Mouse (Mus musculus) hindbrain, embryonic 10.5 days (tissue): Measurements from ENCODE around the gene Nalcn. TPM values are rescaled to one million over a fixed set of nuclear protein-coding genes. Genes with fewer than 3 reads are reported as not detected.

Experiments
- DNase-seq: peaks from one replicate; pipeline ENCODE4 v3.0.0-alpha.2; 2017; ENCODE audit warnings: low spot score
- H3K27ac ChIP-seq: fragments of 300-500 bp; sonication (generic); 2 replicates; pipeline ENCODE4 v1.5.1; 2016; ENCODE audit warnings: mild to moderate bottlenecking, moderate library complexity
- H3K27me3 ChIP-seq: fragments of 300-500 bp; sonication (generic); 2 replicates; pipeline ENCODE4 v1.6.1; 2016; ENCODE audit warnings: mild to moderate bottlenecking; ENCODE audit not compliant: poor library complexity, insufficient read depth, severe bottlenecking
- H3K36me3 ChIP-seq: fragments of 300-500 bp; sonication (generic); 2 replicates; pipeline ENCODE4 v1.6.1; 2016; ENCODE audit warnings: mild to moderate bottlenecking, moderate library complexity
- H3K4me1 ChIP-seq: fragments of 300-500 bp; sonication (generic); replicated peaks from 2 replicates; pipeline ENCODE4 v1.6.1; 2016; ENCODE audit warnings: mild to moderate bottlenecking
- H3K4me3 ChIP-seq: fragments of 300-500 bp; sonication (generic); 2 replicates; pipeline ENCODE4 v1.5.1; 2016; ENCODE audit warnings: mild to moderate bottlenecking, moderate library complexity
- H3K9me3 ChIP-seq: fragments of 300-500 bp; sonication (generic); 2 replicates; pipeline ENCODE4 v1.6.1; 2016; ENCODE audit warnings: mild to moderate bottlenecking, moderate library complexity
- WGBS: fragments of 180-500 bp; shearing (Covaris S2); methylation state at CpG from one replicate; pipeline ENCODE4 v1.1.7; 2016; 5-methylcytosine and 5-hydroxymethylcytosine counted together
- polyA plus RNA-seq: library from polyadenylated mRNA; unstranded; fragments of >200 nt; fragmentation: Nextera tagmentation; extraction: Ambion mirVana; gene quantifications from 2 replicates; pipeline ENCODE4 v1.2.1, GENCODE M21; 2016

Gene Nalcn
- polyA plus RNA-seq, 1 experiment from 2014 or later, result 1.4 TPM

DNA sequence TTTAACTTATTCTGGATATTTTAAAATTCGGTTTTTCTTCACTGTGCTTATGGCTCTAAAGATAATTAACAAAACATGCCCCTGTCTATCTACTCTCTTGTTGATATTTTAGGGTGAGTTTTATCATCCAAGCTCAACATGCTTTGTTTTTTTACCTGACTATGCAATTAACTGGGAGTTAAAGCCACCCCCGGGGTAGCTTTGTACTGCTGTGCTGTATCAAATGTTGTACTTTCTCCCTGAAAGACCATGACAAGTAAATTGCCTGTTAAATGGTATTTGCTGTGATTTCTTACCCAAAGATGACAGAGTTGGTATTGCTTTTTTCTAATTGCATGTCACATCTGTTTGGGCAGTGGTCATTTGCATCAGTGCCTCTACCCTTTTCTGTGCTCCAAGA, 60.3 kb downstream of the Nalcn start:
- no peak for DNase-seq
- no peaks in the 10 kb centered on the region for H3K36me3 ChIP-seq
- H3K27me3 ChIP-seq, result no peaks in the 10 kb centered on the region
- H3K27ac ChIP-seq, result no peak overlapping the region
- H3K4me1 ChIP-seq, result no peaks in the 10 kb centered on the region
- H3K4me3 ChIP-seq, result no peak overlapping the region
- no peaks in the 10 kb centered on the region for H3K9me3 ChIP-seq
- WGBS, result 85% methylated on average over 2 of the region's 2 CpGs

DNA sequence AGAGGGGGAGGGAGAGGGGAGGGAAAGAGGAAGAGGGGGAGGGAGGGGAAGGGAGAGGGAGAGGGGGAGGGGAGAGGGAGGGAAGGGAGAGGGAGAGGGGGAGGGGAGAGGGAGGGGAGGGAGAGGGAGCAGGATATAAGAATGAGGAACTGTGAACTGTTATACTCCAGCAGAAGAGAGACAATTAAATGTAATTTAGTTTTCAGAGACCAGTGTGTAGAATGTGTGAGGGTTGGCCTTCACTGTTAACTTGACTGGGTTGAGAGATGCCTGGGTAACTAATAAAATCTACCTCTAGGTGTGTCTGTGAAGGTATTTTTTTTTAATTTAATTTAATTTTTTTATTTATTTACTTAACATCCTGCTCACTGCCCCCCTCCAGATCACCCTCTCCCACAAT, 71.4 kb downstream of the Nalcn start:
- no peaks in the 10 kb centered on the region for H3K36me3 ChIP-seq
- H3K4me3 ChIP-seq, result no peak overlapping the region

GRCm38 (mm10) chr14:123554936-123555335, 72.0 kb downstream of the Nalcn start:
- H3K4me1 ChIP-seq, result peaks cover 5% of the 10 kb centered on the region; the same call in 1 of the 2 replicates
- no peak overlapping the region for H3K4me3 ChIP-seq
- WGBS, result 70% methylated on average over 4 of the region's 4 CpGs
- H3K27me3 ChIP-seq, result no peaks in the 10 kb centered on the region
- H3K9me3 ChIP-seq, result no peaks in the 10 kb centered on the region
- DNase-seq, result no peak
- no peak overlapping the region for H3K27ac ChIP-seq
- no peaks in the 10 kb centered on the region for H3K36me3 ChIP-seq

More for the DNA sequence above, 71.4 kb downstream of the Nalcn start:
- no peak overlapping the region for H3K27ac ChIP-seq
- DNase-seq, result no peak
- no peaks in the 10 kb centered on the region for H3K9me3 ChIP-seq
- H3K4me1 ChIP-seq, result peaks cover 5% of the 10 kb centered on the region; the same call in 1 of the 2 replicates
- H3K27me3 ChIP-seq, result no peaks in the 10 kb centered on the region

GRCm38 (mm10) chr14:123542362-123542761, 84.6 kb downstream of the Nalcn start:
- no peak for DNase-seq
- no peaks in the 10 kb centered on the region for H3K4me1 ChIP-seq
- H3K36me3 ChIP-seq, result no peaks in the 10 kb centered on the region
- H3K27ac ChIP-seq, result no peak overlapping the region
- H3K27me3 ChIP-seq, result no peaks in the 10 kb centered on the region
- H3K4me3 ChIP-seq, result no peak overlapping the region
- H3K9me3 ChIP-seq, result no peaks in the 10 kb centered on the region

- no peak overlapping the region for H3K27ac ChIP-seq
- H3K9me3 ChIP-seq, result no peaks in the 10 kb centered on the region
- no peak overlapping the region for H3K4me3 ChIP-seq
- peaks cover 7% of the 10 kb centered on the region; the same call in 1 of the 2 replicates for H3K4me1 ChIP-seq
- H3K36me3 ChIP-seq, result no peaks in the 10 kb centered on the region
- H3K27me3 ChIP-seq, result no peaks in the 10 kb centered on the region
- DNase-seq, result no peak
- WGBS, result 85% methylated on average over 2 of the region's 2 CpGs
Measured at GRCm38 (mm10) chr14:123535636-123536035, 91.3 kb downstream of the Nalcn start.

DNA sequence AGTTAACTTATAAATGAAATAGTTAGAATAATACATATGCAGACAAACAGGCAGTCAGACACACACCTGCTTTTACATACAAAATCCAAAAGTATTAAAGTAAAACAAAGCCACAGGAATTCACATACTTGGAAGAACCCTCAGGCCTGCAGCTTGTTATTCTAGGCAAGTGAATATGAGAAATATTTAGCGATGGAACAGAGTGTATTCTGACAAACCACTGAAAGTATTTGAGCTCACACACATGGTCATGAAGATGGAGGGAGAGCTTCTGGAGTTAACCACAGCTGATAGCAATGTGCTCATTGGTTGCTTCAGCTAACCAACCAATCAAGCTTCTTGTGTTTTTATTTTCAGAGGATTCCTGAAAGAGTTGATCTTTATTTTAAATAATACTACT, 93.9 kb downstream of the Nalcn start:
- no peak overlapping the region for H3K4me3 ChIP-seq
- no peak overlapping the region for H3K27ac ChIP-seq
- no peaks in the 10 kb centered on the region for H3K36me3 ChIP-seq
- DNase-seq, result no peak
- H3K27me3 ChIP-seq, result no peaks in the 10 kb centered on the region
- no peaks in the 10 kb centered on the region for H3K9me3 ChIP-seq
- H3K4me1 ChIP-seq, result peaks cover 7% of the 10 kb centered on the region; the same call in 1 of the 2 replicates
- WGBS, result 84% methylated on average over 1 of the region's 1 CpGs

GRCm38 (mm10) chr14:123531271-123531670, 95.7 kb downstream of the Nalcn start:
- Histone ChIP-seq H3K9me3 (no peaks in the 10 kb centered on the region), H3K36me3 (no peaks in the 10 kb centered on the region), H3K4me3 (no peak overlapping the region), H3K27me3 (no peaks in the 10 kb centered on the region), H3K27ac (no peak overlapping the region), H3K4me1 (peaks cover 7% of the 10 kb centered on the region; the same call in 1 of the 2 replicates)
- 17% methylated on average over 1 of the region's 1 CpGs for WGBS
- DNase-seq, result no peak

DNA sequence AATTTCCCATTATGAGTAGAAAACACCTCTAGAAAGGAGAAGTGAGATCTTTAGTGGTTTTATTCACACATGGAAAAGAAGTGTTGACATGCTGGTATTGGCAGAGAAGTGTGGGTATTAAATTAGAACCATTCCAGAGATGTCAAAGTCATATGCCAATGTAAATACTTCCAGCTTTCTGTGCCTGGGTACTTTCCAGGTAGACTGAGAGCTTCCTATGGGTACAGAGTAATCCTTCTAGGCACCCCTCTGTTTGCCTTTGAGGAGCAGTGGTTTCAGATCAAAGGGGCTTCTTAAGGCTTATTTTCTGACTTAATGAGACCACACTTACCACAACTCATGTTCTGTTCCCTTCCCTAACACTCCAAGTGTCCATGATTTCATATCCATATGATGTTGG, 97.8 kb downstream of the Nalcn start:
- Histone ChIP-seq H3K9me3 (no peaks in the 10 kb centered on the region), H3K27ac (no peak overlapping the region)
- DNase-seq, result no peak

DNA sequence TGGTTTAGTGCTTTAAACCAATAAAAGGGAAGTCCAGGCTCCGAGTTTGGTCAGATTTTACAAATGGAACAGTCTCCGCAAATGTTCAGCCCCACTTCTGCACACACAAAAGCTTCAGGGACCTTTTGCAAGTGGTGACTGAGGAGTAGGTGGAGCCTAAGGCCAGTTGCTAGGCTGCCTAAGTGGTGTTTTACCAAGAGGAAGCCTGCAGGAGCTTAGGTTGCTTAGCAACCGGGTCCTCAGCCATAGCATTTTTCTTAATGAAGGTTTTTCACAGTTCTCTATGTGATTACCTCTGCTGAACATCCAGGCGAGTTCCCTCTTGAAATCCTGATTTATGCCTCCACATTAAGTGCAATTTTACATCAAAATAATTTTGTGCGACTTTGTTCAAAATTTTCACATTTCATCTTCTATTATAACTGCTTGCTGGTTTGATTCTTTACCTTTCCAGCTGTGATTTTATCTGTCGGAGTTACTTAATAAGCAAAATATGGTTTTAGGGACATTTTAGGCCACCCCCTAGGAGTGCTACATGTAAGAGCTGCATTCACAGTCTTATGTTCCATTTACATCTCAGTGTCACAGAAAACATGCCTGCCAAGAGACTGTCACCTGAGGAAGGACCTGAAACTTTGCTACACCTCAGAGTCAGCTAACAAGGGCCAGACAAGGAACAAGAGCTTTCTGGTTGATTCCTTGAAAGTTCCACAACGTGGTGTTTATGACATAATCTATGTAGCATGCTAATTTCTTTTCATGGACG, 113.4 kb downstream of the Nalcn start:
- peak overlapping the region; percentile 67 for H3K27ac ChIP-seq
- no peak overlapping the region for H3K4me3 ChIP-seq
- no peaks in the 10 kb centered on the region for H3K9me3 ChIP-seq
- no peaks in the 10 kb centered on the region for H3K36me3 ChIP-seq
- peaks cover 22% of the 10 kb centered on the region for H3K4me1 ChIP-seq
- no peaks in the 10 kb centered on the region for H3K27me3 ChIP-seq
- WGBS, result 29% methylated on average over 8 of the region's 8 CpGs
- peak; percentile 73 for DNase-seq

More for the DNA sequence above, 97.8 kb downstream of the Nalcn start:
- H3K27me3 ChIP-seq, result no peaks in the 10 kb centered on the region
- no peak overlapping the region for H3K4me3 ChIP-seq
- peaks cover 7% of the 10 kb centered on the region; the same call in 1 of the 2 replicates for H3K4me1 ChIP-seq
- H3K36me3 ChIP-seq, result no peaks in the 10 kb centered on the region

DNA sequence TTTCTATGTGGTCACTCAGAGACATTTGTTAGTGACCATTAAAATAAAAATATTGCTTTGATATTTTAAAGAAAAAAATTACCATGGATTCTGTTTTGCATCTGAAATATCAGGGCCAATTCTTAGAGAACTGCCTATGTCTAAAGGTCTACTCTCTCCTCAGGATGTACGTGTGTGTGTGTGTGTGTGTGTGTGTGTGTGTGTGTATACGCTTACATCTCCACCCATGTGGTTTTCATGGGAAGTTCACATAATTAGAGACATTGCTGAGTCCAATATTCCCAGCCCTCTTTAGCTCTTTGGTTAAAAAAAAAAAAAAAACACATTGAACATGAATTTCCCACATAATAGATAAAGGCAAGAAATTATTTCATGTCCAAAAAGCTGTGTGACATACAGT, 114.0 kb downstream of the Nalcn start:
- Histone ChIP-seq H3K27me3 (no peaks in the 10 kb centered on the region), H3K4me1 (peaks cover 22% of the 10 kb centered on the region), H3K36me3 (no peaks in the 10 kb centered on the region), H3K27ac (peak overlapping the region; percentile 67), H3K9me3 (no peaks in the 10 kb centered on the region), H3K4me3 (no peak overlapping the region)
- DNase-seq, result no peak
- 73% methylated on average over 2 of the region's 2 CpGs for WGBS

GRCm38 (mm10) chr14:123495544-123495943, 131.4 kb downstream of the Nalcn start:
- H3K27ac ChIP-seq, result no peak overlapping the region
- no peak overlapping the region for H3K4me3 ChIP-seq
- no peaks in the 10 kb centered on the region for H3K9me3 ChIP-seq
- H3K27me3 ChIP-seq, result no peaks in the 10 kb centered on the region
- DNase-seq, result no peak
- no peaks in the 10 kb centered on the region for H3K36me3 ChIP-seq
- H3K4me1 ChIP-seq, result no peaks in the 10 kb centered on the region

DNA sequence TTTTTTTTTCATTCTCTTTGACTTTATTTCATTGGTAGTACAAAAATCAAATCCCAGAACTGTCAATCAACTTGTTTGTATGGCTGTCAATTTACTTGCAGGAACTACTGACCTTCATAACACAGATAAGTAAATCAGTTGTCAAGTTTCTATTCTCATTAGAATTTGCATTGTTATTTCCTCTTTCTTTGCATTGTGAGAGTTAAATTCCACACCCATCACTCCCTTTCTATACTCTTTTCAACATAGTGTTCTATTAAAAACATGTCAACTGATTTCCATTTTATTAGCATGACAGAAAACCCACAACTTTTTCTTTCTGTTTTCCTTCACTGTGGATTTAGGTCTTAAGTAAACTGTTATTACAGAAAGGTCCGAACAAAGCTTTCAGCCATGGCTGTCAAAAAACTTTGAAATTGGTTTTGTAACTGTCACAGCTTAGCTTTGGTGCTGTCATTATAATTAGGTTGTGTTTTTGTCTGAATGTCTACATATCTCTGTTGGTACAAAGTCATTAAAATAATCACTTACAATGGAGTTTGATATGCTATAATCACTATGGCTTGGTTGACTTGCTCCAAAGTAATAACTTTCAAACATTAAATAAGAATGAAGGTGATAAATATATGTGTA, 138.3 kb downstream of the Nalcn start:
- DNase-seq, result no peak
- H3K4me1 ChIP-seq, result no peaks in the 10 kb centered on the region
- H3K4me3 ChIP-seq, result no peak overlapping the region
- no peaks in the 10 kb centered on the region for H3K36me3 ChIP-seq
- no peaks in the 10 kb centered on the region for H3K9me3 ChIP-seq
- WGBS, result 55% methylated on average over 1 of the region's 1 CpGs
- no peaks in the 10 kb centered on the region for H3K27me3 ChIP-seq
- no peak overlapping the region for H3K27ac ChIP-seq

- H3K27ac ChIP-seq, result no peak overlapping the region
- H3K4me3 ChIP-seq, result no peak overlapping the region
- H3K4me1 ChIP-seq, result no peaks in the 10 kb centered on the region
- H3K27me3 ChIP-seq, result no peaks in the 10 kb centered on the region
- no peaks in the 10 kb centered on the region for H3K9me3 ChIP-seq
- H3K36me3 ChIP-seq, result no peaks in the 10 kb centered on the region
- DNase-seq, result no peak
- 94% methylated on average over 1 of the region's 1 CpGs for WGBS
Measured at GRCm38 (mm10) chr14:123462026-123462425, 164.9 kb downstream of the Nalcn start.
